ENCODE assay signal across 18 mouse cellular contexts in the genomic region with DNA sequence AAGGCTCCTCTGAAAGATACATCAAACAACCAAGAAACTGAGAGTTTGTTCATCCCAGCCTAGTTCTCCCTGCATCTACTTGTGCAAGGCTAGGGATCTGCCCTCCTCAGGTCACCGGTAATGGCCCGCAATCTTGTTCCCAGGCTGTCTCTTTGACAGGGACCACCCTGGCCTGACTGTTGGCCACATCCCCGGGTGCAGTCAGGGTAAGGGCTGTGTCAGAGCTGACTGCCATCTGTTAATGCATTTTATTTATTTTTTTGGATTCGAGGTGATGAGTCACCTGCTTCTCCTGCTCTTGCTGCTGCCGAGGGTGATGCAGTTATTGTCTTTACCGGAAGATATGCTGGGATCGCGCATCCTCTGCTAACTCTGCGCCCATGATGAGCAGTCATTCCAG. TPM values are rescaled to one million over a fixed set of nuclear protein-coding genes. Genes with fewer than 3 reads are reported as not detected.
DNase-seq lines count a peak whose midpoint lies in the region.
"Had no signal": no experiment of that assay in that cellular context is flagged by ENCODE, and none has a peak within 500 bp of the region (broad histone marks: within the 10 kb centered on the region; RNA-seq: fewer than 3 reads in every experiment).

No protein-coding gene starts in this region.

- DNase-seq in cerebellum, adult 9-11 months = peak; percentile 42
- DNase-seq in cerebellum, adult 11-12 months = no peak
- peak; percentile 50 to 59 for DNase-seq in cerebellum, postnatal 25 days
- DNase-seq in cerebellum, adult 9-10 months = no peak
- DNase-seq in brain, adult 2 months (ENCODE audit: low read depth, low spot score) = peak; percentile 71
- no peak for DNase-seq in gastrocnemius, adult 8-10 months (ENCODE audit: low spot score in 2 of 2)
- DNase-seq: adrenal gland, adult 2 months; adrenal gland, postnatal 14 days; embryo, embryonic 11 days; gastrocnemius, postnatal 10 days; gastrocnemius, postnatal 36 days; heart, adult 2 months; heart, postnatal 14 days; heart, postnatal 4 days; kidney, adult 18-20 months had no signal

RNA-seq across cellular contexts. Expression of a gene that starts 7.9 kb away (rescaled TPM):
- not detected for total RNA-seq in gastrocnemius, adult 8-10 months (2022)
- total RNA-seq: adrenal gland, postnatal 14 days; gastrocnemius, postnatal 36 days; granulocyte monocyte progenitor cell, adult 5-6 weeks; heart, postnatal 14 days; heart, postnatal 4 days; MEL had no signal

RNA-seq across cellular contexts. Expression of a gene that starts 20.3 kb away (rescaled TPM):
- under 1 TPM in 2 of 4 experiments, not detected in 2; 0.20 to 0.36 TPM for total RNA-seq in gastrocnemius, adult 8-10 months (2022)
- total RNA-seq: granulocyte monocyte progenitor cell, adult 5-6 weeks; MEL had no signal

RNA-seq across cellular contexts. Expression of a gene that starts 40.7 kb away (rescaled TPM):
- under 1 TPM in 1 of 4 experiments, not detected in 3; 0.12 TPM for total RNA-seq in gastrocnemius, adult 8-10 months (2022)
- total RNA-seq: gastrocnemius, postnatal 10 days; gastrocnemius, postnatal 36 days; granulocyte monocyte progenitor cell, adult 5-6 weeks; hindbrain, postnatal 0 days; MEL had no signal

RNA-seq across cellular contexts. Expression of a gene that starts 58.8 kb away (rescaled TPM):
- under 1 TPM in 3 of 4 experiments, not detected in 1; 0.29 to 0.47 (median 0.36) TPM for total RNA-seq in gastrocnemius, adult 8-10 months (2022)
- total RNA-seq: gastrocnemius, postnatal 10 days; granulocyte monocyte progenitor cell, adult 5-6 weeks; heart, postnatal 4 days; MEL had no signal

Comparison
In these comparisons a context has a peak if more than half of its experiments do, and no peak if none do; other contexts are left out.
1. DNase-seq: peak in cerebellum, adult 9-11 months (single experiment), cerebellum, postnatal 25 days (2 of 2) and brain, adult 2 months (single experiment); none in cerebellum, adult 11-12 months (single experiment), cerebellum, adult 9-10 months (single experiment) and gastrocnemius, adult 8-10 months (0 of 2).